8 mouse cellular contexts compared by ENCODE assay signal in genomic region chr17:86535827-86536656, GRCm38 (mm10). TPM values are rescaled to one million over a fixed set of nuclear protein-coding genes. Genes with fewer than 3 reads are reported as not detected.
A peak's percentile ranks its signal among the peaks of the same experiment; 100 is the strongest.
DNase-seq lines count a peak whose midpoint lies in the region; ATAC-seq and TF ChIP-seq lines count a peak whose summit lies in the region.

No protein-coding gene starts in this region.

- TF ChIP-seq CTCF in bone marrow macrophage, adult 2 months (IDR thresholded peaks at IDR 0.05; ENCODE audit: low read depth, low read length) = no peak
- peak; percentile 95 for TF ChIP-seq CTCF in kidney, postnatal 0 days (IDR thresholded peaks at IDR 0.05; ENCODE audit: low read depth)
- peak; percentile 53 for TF ChIP-seq CTCF in liver, adult 2 months (IDR thresholded peaks at IDR 0.05; ENCODE audit: low read depth, low read length)

- H3K36me3 ChIP-seq in heart, embryonic 13.5 days = no peaks in the 10 kb centered on the region
- no peaks in the 10 kb centered on the region for H3K36me3 ChIP-seq in kidney, postnatal 0 days (ENCODE audit: insufficient read depth, low read length)
- H3K36me3 ChIP-seq in liver, adult 2 months (ENCODE audit: control insufficient read depth, insufficient read depth, low read length) = no peaks in the 10 kb centered on the region
- H3K36me3 ChIP-seq in myocyte (ENCODE audit: control insufficient read depth, insufficient read depth) = no peaks in the 10 kb centered on the region
- no peaks in the 10 kb centered on the region for H3K36me3 ChIP-seq in stomach, embryonic 16.5 days (ENCODE audit: control insufficient read depth, insufficient read depth, low read length)

- TF ChIP-seq POLR2A in bone marrow macrophage, adult 2 months (IDR thresholded peaks at IDR 0.05; ENCODE audit: borderline replicate concordance, low read depth, low read length) = no peak
- no peak for TF ChIP-seq POLR2A in liver, adult 2 months (IDR thresholded peaks at IDR 0.05; ENCODE audit: extremely low read depth, insufficient read depth, low read length)
- no peak for TF ChIP-seq POLR2A in myocyte (IDR thresholded peaks at IDR 0.05; ENCODE audit: insufficient read length, low read depth)

- H3K4me3 ChIP-seq in bone marrow macrophage, adult 2 months (ENCODE audit: insufficient read depth, low read length) = peak overlapping the region; percentile 3; the same call in 1 of the 2 replicates
- peak overlapping the region; percentile 45 for H3K4me3 ChIP-seq in heart, embryonic 13.5 days
- H3K4me3 ChIP-seq in kidney, postnatal 0 days (replicated peaks; ENCODE audit: low read depth, low read length) = no peak overlapping the region
- peak overlapping the region; percentile 28; the same call in 1 of the 2 replicates for H3K4me3 ChIP-seq in liver, adult 2 months (ENCODE audit: insufficient read depth, low read depth, low read length)
- no peak overlapping the region for H3K4me3 ChIP-seq in myocyte
- peak overlapping the region; percentile 39 for H3K4me3 ChIP-seq in stomach, embryonic 16.5 days (replicated peaks; ENCODE audit: low read length)

- 0 out of 2 replicates have a peak, but pooled peaks have one; percentile 56 for ATAC-seq in erythroblast, adult 5-6 weeks (replicated peaks; ENCODE audit: low FRiP score, poor library complexity, severe bottlenecking)
- ATAC-seq in heart, embryonic 13.5 days (ENCODE audit: extremely low read depth, insufficient number of reproducible peaks, low FRiP score, low TSS enrichment) = no peak; the same call in 1 of the 2 replicates
- peak; percentile 43; the same call in 1 of the 2 replicates for ATAC-seq in kidney, postnatal 0 days (replicated peaks; ENCODE audit: low FRiP score, low read depth)
- ATAC-seq in stomach, embryonic 16.5 days (ENCODE audit: insufficient read depth, low FRiP score) = peak; percentile 77; the same call in 1 of the 2 replicates

- no peak overlapping the region for H3ac ChIP-seq in myocyte (ENCODE audit: control insufficient read depth, insufficient read length)

- peak; percentile 79 for DNase-seq in CD4-positive helper T cell, adult 2 months (ENCODE audit: low read depth, low spot score)
- peak; percentile 96 for DNase-seq in kidney, postnatal 0 days (ENCODE audit: low spot score)
- peak; percentile 81 for DNase-seq in liver, adult 2 months (ENCODE audit: extremely low read depth, low read depth, low spot score)

- H3K4me2 ChIP-seq in heart, embryonic 13.5 days = peak overlapping the region; percentile 74
- peak overlapping the region; percentile 53 for H3K4me2 ChIP-seq in kidney, postnatal 0 days (ENCODE audit: low read length)
- peak overlapping the region; percentile 56 for H3K4me2 ChIP-seq in myocyte (ENCODE audit: low read depth)
- peak overlapping the region; percentile 70 for H3K4me2 ChIP-seq in stomach, embryonic 16.5 days (ENCODE audit: low read depth, low read length)

- 0 out of 2 replicates have a peak, but pooled peaks cover 3% of the 10 kb centered on the region for H3K4me1 ChIP-seq in bone marrow macrophage, adult 2 months (ENCODE audit: control insufficient read depth, insufficient read depth, low read length)
- H3K4me1 ChIP-seq in heart, embryonic 13.5 days = peaks cover 57% of the 10 kb centered on the region
- H3K4me1 ChIP-seq in kidney, postnatal 0 days (replicated peaks; ENCODE audit: insufficient read depth, low read length) = peaks cover 12% of the 10 kb centered on the region; the same call in 1 of the 2 replicates
- H3K4me1 ChIP-seq in liver, adult 2 months (ENCODE audit: control insufficient read depth, insufficient read depth, low read length) = peaks cover 37% of the 10 kb centered on the region
- H3K4me1 ChIP-seq in stomach, embryonic 16.5 days (ENCODE audit: control insufficient read depth, insufficient read depth, low read length) = peaks cover 12% of the 10 kb centered on the region

- no peak overlapping the region for H3K27ac ChIP-seq in bone marrow macrophage, adult 2 months (ENCODE audit: insufficient read depth, low read depth, low read length)
- H3K27ac ChIP-seq in heart, embryonic 13.5 days (replicated peaks) = peak overlapping the region; percentile 83
- H3K27ac ChIP-seq in kidney, postnatal 0 days = peak overlapping the region; percentile 60
- H3K27ac ChIP-seq in liver, adult 2 months (replicated peaks; ENCODE audit: insufficient read depth, low read depth, low read length) = peak overlapping the region; percentile 76
- peak overlapping the region; percentile 66 for H3K27ac ChIP-seq in stomach, embryonic 16.5 days (ENCODE audit: low read length)

- H3K79me2 ChIP-seq in liver, adult 2 months (ENCODE audit: control insufficient read depth, insufficient read depth, low read length) = no peaks in the 10 kb centered on the region
- no peaks in the 10 kb centered on the region for H3K79me2 ChIP-seq in myocyte (ENCODE audit: control insufficient read depth, insufficient read depth)

- 9% methylated on average over 22 of the region's 22 CpGs for WGBS in heart, embryonic 13.5 days
- 28% methylated on average over 22 of the region's 22 CpGs for WGBS in kidney, postnatal 0 days
- WGBS in liver, adult 2 months = 6% methylated on average over 22 of the region's 22 CpGs
- 9% methylated on average over 22 of the region's 22 CpGs for WGBS in stomach, embryonic 16.5 days

- H3K27me3 ChIP-seq in heart, embryonic 13.5 days (replicated peaks) = no peaks in the 10 kb centered on the region
- no peaks in the 10 kb centered on the region for H3K27me3 ChIP-seq in kidney, postnatal 0 days (ENCODE audit: insufficient read depth, low read length)
- H3K27me3 ChIP-seq in liver, adult 2 months (ENCODE audit: control insufficient read depth, insufficient read depth, low read length) = no peaks in the 10 kb centered on the region
- H3K27me3 ChIP-seq in myocyte (ENCODE audit: control insufficient read depth, insufficient read depth, insufficient read length) = no peaks in the 10 kb centered on the region
- no peaks in the 10 kb centered on the region for H3K27me3 ChIP-seq in stomach, embryonic 16.5 days (ENCODE audit: control insufficient read depth, insufficient read depth, low read length)

- no peaks in the 10 kb centered on the region for H3K9me3 ChIP-seq in heart, embryonic 13.5 days
- no peaks in the 10 kb centered on the region for H3K9me3 ChIP-seq in kidney, postnatal 0 days (replicated peaks; ENCODE audit: low read length)
- no peaks in the 10 kb centered on the region for H3K9me3 ChIP-seq in stomach, embryonic 16.5 days (replicated peaks; ENCODE audit: control insufficient read depth, low read length)

- H3K9ac ChIP-seq in heart, embryonic 13.5 days = peak overlapping the region; percentile 75
- peak overlapping the region; percentile 3; the same call in 1 of the 2 replicates for H3K9ac ChIP-seq in kidney, postnatal 0 days (ENCODE audit: low read depth, low read length)
- peak overlapping the region; percentile 71 for H3K9ac ChIP-seq in liver, adult 2 months (ENCODE audit: low read depth, low read length)
- peak overlapping the region; percentile 62 for H3K9ac ChIP-seq in stomach, embryonic 16.5 days (ENCODE audit: low read length)

TF ChIP-seq in myocyte, 11 proteins besides CTCF, POLR2A, EP300 and RAD21:
- no peak for TF ChIP-seq SRF (IDR thresholded peaks at IDR 0.05; ENCODE audit: control insufficient read depth, insufficient read length, low read depth)
- TF ChIP-seq CEBPB (IDR thresholded peaks at IDR 0.05; ENCODE audit: insufficient read depth, poor library complexity, severe bottlenecking) = no peak
- no peak for TF ChIP-seq TCF12 (IDR thresholded peaks at IDR 0.05; ENCODE audit: insufficient read depth, poor library complexity, severe bottlenecking)
- TF ChIP-seq MAX (IDR thresholded peaks at IDR 0.05; ENCODE audit: low read depth) = no peak
- TF ChIP-seq REST (IDR thresholded peaks at IDR 0.05; ENCODE audit: insufficient read depth, insufficient read length) = no peak
- no peak for TF ChIP-seq MYOD1 (IDR thresholded peaks at IDR 0.05; ENCODE audit: control insufficient read depth in 1 of 3, insufficient read length in 2 of 3, low read depth in 2 of 3)
- no peak for TF ChIP-seq TCF3 (IDR thresholded peaks at IDR 0.05; ENCODE audit: insufficient read length, low read depth)
- no peak for TF ChIP-seq MYOG (IDR thresholded peaks at IDR 0.05; ENCODE audit: control insufficient read depth in 1 of 3, insufficient read depth in 1 of 3, insufficient read length in 2 of 3, low read depth in 2 of 3)
- TF ChIP-seq E2F4 (IDR thresholded peaks at IDR 0.05; ENCODE audit: insufficient read depth) = no peak
- no peak for TF ChIP-seq USF1 (IDR thresholded peaks at IDR 0.05; ENCODE audit: low read depth)
- TF ChIP-seq POLR2AphosphoS2 (IDR thresholded peaks at IDR 0.05; ENCODE audit: insufficient read length, low read depth) = no peak

RNA-seq across cellular contexts. Expression of gene Gm10309, which starts 31.0 kb away (rescaled TPM):
- polyA plus RNA-seq in bone marrow macrophage, adult 2 months (2012; ENCODE audit: insufficient read depth, insufficient read length, missing spikeins) = not detected in 2 replicates
- not detected in 2 replicates for total RNA-seq in erythroblast, adult 5-6 weeks (2015; ENCODE audit: low replicate concordance)
- total RNA-seq in erythroblast, adult 5-6 weeks (2017; ENCODE audit: low replicate concordance) = not detected in 2 replicates
- 0.25 and 0.36 TPM in 2 replicates for polyA plus RNA-seq in heart, embryonic 13.5 days (2015; fragmentation: Nextera tagmentation; extraction: Ambion mirVana)
- polyA plus RNA-seq in kidney, postnatal 0 days (2015; fragmentation: Nextera tagmentation; extraction: Ambion mirVana) = 0.09 and 0.18 TPM in 2 replicates
- total RNA-seq in liver, adult 2 months (2014; rRNA removed) = 0.07 TPM in 1 of 2 replicates, not detected in the other
- polyA plus RNA-seq in liver, adult 2 months (2012; rRNA removed) = not detected in 2 replicates
- polyA plus RNA-seq in myocyte (2012; fragmentation: generic; extraction: Trizol) = 0.05 TPM
- polyA plus RNA-seq in stomach, embryonic 16.5 days (2015; fragmentation: Nextera tagmentation; extraction: Ambion mirVana) = 0.19 and 0.34 TPM in 2 replicates

Comparison
In these comparisons a context has a peak if more than half of its experiments do, and no peak if none do; other contexts are left out.
1. H3K4me3 ChIP-seq: peak in bone marrow macrophage, adult 2 months (single experiment), heart, embryonic 13.5 days (single experiment), liver, adult 2 months (single experiment) and stomach, embryonic 16.5 days (single experiment); none in kidney, postnatal 0 days (single experiment) and myocyte (single experiment).
2. H3K9ac ChIP-seq: peak in every context shown above with its lines; median percentile 75 in heart, embryonic 13.5 days; 71 in liver, adult 2 months; 62 in stomach, embryonic 16.5 days; 3 in kidney, postnatal 0 days.
3. Peak in every context shown above with its lines, with median percentiles within 50 percentile points of each other: DNase-seq and H3K4me2 ChIP-seq.